Mouse (Mus musculus): ENCODE results near the gene Oxa1l.
A peak's percentile ranks its signal among the peaks of the same experiment; 100 is the strongest.
"Not testable (repeated sequence)": the region's sequence is repeated elsewhere in the genome, so short reads cannot be mapped to it uniquely, and the experiment has no call there.

Oxa1l gene

DNA sequence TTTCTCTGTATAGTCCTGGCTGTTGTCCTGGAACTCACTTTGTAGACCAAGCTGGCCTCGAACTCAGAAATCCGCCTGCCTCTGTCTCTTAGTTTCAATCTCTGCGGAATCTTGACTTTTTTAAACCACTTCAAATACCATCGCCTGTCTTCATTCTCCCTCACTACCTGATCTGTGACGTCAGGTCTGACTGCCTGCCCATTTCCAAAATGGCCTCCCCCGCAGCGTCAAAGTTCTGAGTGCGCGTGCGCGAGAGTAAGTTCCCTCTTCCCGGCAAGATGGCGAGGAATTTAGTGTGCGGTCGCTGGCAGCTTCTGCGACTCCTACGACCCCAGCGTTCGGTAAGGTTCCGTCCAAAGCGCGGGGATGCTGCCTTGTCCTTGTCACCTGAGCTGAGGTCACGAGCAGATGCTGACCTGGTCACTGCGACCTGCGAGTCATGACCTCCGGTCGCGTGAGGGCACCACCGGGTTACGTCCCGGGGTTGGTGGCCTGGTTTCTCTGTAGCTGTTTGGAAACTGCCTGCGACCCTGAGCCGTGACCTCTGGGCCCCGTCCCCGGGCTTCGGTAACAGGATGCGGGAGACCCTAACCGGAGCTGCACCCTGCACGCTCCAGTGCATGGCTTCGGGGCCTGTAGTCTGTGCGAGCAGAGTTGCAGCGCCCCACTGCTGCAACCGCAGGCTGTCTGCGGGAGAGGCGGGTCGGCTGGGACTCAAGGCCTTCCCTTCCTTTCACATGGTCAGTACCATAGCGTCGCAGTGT lies at the start of gene Oxa1l:
Gene Oxa1l, plus strand, starts transcription at position 258 of the 764 bp plus-strand sequence.
- peak; percentile 96 for DNase-seq (ENCODE audit: low spot score)

DNA sequence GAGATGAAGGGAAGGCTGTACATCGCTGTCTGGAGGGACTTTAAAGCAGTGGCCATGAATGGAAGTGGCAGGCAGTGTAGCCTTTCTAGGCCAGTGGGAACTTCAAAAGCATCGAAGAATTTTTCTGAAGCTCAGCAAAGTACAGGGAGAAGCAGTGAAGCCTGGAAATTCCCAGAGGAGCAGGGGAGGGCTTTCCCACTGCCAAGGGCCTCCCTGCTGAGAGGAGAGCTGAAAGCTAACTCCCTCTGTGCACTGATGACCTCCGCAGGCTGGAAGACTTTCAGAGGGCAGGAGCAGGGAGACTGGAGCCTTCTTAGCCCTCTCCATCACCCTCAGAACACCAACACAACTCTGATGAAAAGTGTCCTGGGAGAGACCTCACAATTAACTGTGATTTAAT lies 48.9 kb upstream of the Oxa1l start:
- no peak for DNase-seq (ENCODE audit: low spot score)

DNA sequence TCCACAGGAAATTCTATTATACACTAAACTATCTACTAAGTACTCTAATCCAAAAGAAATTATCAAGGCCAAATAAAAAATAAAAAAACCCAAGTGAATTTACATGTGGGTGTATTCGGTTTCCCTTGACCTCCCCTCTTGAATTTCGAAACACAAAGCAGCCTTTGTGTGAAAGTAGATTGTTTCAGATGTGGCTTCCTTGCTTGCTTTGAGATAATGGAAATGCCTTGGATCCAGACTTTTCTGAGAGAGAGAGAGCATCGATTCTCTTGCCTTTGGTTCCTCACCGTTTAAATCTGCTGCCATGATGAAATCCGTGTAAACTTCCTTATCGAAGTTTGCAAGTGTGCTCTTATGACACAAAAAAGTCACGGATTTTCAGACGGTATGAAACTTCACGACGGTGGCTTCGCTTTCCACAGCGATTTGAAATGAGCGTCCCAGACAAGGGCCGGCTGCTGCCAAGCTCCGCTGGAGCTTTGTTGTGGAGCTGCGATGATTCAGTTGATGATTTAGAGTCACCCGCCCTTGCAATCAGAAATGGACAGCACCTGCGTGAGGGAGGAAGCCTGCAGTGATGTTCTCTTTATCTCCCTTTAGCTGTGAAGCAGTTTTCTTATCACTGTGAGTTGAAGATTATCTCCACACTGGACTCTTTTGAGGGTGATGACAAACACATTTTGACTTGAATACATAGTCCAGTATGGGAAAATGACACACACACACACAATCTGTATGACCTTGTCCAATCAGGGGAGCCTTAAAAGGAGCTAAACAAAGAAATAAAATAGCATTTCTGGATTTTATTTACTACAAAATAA lies 38.9 kb upstream of the Oxa1l start:
- DNase-seq (ENCODE audit: low spot score), result no peak

DNA sequence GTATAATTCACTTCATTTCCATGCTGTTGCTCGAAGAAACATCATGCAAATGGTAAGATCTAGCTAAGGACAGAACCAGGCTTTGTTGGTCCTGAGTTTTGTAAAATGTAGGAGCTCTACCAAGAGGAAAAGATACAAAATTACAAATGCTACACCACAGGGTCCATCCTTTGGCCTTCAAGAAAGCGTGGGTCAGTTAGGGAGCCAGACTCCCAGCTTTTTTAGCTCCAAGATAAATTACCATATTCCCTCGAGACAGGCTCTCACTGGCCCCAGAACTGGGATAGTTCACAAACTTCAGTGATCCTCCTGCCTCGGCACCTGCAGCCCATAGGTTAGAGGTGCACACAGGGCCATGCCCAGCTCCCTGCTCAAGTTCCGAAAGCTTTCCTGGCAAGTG lies 36.1 kb upstream of the Oxa1l start:
- no peak for DNase-seq (ENCODE audit: low spot score)

DNA sequence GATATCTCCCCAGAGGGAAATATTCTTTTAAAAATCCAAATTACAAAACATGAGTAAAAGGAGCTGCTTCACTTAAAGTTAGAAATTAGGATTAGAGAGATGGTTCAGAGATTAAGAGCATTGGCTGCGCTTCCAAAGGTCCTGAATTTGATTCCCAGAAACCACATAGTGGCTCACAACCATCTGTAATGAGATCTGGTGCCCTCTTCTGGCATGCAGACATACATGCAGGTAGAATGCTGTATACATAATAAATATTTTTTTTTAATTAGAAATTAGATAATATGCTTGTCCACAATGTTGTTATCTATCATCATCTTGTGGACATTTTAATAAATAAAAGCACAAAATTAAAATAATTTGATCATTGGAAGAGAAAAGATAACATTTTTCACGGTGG lies 32.1 kb upstream of the Oxa1l start:
- no peak for DNase-seq (ENCODE audit: low spot score)

DNA sequence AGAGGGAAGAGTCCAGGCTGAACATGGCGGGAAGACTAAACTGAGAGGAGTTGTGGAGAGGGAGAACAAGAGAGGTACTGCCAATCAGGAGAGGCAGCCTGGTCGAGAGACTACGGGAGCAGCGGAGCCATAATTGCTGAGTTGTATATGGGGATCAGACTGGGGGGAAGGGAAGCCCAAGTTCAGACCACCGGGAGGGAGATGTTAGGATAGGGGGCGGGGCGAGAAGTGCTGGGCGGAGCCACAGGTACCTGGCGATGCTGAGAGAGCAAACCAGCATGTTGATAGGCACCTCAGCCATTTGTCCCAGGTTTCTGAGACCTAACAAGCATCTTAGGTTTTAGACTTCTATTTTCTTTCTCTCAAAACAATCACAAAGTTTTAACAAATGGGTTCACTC lies 31.4 kb upstream of the Oxa1l start:
- DNase-seq (ENCODE audit: low spot score), result no peak

DNA sequence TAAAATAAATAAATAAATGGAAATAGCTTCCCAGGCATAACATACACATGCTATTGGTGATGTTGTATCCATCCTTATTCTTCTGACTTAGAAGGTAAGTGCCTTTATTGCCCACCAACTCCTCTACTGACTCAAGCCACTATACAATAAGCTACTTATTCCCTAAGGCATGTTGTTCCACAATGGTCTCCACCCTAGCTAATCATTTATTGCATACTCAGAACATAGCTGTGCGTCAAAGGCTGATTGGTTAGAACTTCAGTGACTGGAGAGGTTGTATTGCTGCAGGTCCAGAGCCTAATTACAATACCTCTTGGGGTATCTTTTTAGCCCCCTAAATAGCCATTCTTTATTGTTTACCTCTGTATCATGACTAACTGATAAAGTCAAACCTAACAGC lies 29.5 kb upstream of the Oxa1l start:
- DNase-seq (ENCODE audit: low spot score), result no peak

DNA sequence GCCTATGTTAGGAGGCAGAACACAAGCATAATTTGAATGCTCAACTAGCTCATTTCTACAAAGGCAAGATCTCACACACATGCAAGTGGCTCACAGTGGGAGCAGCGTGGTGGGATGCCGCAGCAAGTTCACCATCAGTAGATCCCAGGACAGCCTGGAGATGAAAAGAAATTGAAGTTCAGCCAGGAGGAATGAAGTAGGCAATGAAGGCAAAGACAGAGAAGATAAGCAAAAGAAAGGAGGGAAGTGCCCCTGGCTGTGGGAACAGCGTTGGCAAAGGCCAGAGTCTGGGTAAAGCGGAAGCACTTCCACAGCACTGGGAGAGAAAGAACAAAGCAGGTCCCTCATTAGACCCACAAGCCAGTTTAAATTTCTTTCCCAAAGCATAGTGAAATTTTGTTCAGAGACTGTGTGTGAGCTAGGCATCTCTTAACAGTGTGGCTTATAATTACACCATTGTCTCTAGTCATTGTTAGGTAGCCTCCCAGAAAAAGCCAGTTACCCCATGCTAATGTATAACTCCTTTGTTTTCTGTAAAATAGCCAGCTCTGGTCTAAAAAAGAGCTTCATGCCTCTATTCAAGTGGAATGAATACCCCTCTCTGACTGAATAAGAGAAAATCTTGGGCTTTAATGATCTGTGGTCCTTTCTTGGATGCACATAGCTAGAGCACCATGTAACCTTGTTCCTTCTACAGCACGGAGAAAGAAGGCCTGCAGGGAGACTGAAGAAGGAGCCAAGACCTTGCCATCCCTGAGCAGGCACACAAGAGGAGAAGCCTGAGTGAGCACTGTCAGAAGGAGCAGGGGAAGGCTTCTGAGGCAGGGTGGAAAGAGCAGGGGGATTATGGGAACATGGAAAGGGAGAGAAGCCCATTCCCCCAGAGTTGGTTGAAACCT lies 28.2 kb upstream of the Oxa1l start:
- no peak for DNase-seq (ENCODE audit: low spot score)

DNA sequence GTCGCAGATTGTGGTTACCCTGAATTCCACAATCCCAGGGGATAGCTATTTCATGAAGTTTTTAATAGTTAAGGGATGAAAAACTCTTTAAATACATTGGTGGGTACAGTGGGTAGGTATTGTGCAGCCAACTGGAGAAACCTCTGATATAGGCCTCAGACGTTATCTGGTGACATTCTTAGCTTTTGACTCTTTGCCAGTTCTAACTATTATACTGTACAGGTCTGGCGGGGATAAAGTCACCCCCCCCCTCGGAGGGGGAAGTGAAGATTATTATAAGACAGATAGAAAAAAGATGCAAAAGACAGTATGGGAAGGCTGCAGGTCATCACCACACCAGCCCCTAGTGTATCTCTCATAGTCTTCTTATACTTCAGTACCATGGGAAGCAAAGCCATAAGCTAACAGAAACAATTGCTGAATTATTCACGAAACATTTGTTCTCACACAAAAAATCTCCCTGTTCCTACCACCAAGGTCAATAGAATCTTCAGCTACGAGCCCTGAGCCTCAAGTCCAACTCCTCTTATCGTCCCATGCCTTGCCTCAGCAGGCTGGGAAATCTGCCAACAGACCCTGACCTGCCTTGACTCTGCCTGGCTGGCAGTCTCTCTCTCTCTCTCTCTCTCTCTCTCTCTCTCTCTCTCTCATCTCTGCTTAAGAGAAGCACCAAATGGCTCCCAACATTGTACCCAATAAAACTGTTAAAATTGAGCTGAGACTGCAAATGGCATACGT lies 27.0 kb upstream of the Oxa1l start:
- no peak for DNase-seq (ENCODE audit: low spot score)

DNA sequence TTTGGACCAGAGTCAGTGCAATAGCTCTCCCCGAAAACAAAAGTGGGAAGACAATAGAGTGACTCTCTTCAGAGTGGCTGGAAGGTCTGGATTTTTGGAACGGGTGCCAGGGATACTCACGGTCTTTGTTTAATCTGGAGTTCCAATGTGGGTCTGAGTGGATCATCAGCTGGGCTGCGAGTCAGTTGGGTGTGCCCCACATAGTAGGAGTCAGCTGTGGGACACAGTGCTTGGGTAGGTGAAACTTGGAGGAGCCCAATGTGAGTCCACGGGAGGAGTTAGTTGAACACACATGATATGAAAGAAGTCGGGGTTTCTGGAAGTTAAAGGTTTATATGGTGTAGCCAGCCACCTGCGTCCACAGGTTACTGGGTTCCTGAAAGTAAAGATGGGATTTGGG lies 19.8 kb upstream of the Oxa1l start:
- DNase-seq (ENCODE audit: low spot score), result no peak

DNA sequence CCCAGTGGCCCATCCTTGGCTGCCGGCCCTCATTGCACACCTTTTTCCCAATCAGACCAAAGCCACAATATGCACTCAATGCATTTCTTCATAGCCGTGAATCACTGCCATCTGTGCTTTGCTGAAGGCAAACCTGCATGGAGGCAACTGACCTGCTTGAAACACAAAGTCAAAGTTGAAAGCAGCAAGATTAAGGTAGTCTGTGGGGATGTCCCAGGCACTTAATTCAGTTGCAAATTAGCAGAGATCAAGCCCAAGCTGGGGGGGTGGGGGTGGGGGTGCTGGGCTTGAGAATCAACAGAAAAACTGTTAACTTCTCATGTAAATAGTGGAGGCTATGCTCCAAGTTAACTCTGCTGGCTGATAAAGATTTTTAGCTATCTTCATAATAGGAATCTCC lies 18.8 kb upstream of the Oxa1l start:
- DNase-seq (ENCODE audit: low spot score), result not testable (repeated sequence)

DNA sequence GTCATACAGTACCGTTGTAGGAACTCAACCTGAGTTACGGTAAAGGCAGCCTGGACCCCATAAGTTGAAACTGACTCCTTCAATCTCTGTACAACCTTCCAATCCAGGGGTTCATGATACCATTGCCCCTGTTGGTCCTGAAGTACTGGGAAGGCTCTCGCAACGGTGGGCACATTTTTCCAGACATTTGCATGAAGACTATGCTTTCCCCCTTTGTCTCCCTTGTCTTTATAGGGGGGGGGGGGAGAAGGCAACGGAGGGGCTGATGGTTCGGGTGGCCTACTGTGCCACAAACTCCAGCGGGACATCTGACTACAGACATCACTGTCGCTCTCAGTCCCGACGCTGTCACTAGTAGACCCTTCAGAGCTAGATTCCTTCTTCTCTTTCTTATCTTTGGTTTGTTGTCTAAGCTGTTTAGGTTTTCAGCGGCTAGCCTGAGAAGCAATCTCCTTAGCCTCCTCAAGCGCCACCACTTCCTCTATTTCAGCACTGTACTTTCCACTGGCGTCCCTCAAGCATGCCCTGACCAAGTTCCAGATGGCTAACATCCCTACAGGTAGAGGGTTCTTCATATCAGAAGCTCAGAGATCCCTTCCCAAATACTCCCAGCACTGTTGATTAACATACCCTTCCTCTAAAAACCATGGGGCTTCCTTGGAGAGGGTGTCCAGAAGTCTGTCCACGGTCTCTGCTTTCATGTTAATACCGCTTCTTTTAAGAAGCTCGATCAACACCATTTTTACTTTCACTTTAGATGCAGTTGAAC lies 9.7 kb upstream of the Oxa1l start:
- DNase-seq (ENCODE audit: low spot score), result not testable (repeated sequence)

DNA sequence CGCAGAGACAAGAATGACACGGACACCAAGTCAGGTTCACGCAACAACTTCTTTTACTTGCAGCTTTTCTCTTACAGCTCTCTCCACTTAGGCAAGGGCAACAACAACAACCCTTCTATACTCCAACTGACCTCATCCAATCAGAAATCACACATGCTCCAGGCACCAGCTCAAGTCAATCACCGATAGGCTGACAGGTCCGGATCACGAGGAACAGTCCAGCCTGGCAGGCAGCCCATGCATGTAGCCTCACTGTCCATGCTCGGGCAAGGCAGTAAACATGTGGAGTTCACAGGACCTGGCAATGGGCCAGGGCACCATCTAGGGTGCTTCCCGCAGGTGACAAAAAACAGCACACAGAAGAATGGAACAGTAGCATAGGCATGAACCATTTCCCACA lies 8.3 kb upstream of the Oxa1l start:
- DNase-seq (ENCODE audit: low spot score), result no peak

DNA sequence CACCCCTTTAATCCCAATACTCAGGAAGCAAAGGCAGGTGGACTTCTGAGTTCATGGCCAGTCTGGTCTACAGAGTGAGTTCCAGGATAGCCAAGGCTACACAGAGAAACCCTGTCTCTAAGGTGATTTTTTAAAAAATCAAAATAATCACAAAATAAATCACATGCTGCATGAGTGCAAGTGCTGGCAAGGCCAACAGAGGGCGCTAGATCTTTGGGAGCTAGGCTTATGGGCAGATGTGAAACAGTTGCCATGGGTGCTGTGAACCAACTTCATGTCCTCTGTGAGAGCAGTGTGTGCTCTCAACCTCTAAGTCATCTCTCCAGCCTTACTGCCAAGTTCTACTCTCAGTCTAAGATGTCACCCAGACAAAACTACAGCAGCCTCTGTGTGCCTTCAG lies 6.2 kb upstream of the Oxa1l start:
- no peak for DNase-seq (ENCODE audit: low spot score)

DNA sequence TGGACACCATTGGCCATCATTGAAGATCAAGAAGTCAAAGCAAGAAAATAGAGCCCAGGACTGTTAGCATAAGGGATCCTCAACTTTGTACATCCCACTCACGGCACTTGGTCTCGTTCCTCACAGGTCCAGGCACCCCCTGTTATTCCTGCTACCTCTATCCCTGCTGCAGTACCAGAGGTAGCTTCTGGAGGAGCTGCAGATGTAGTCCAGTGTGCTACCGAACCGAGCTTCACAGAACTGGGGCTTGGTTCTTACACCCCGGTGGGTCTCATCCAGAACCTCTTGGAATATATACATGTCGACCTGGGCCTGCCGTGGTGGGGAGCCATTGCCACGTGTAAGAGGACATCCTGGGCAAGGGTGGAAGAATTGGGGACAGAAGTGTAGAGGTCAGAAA lies 2.5 kb downstream of the Oxa1l start:
- DNase-seq (ENCODE audit: low spot score), result no peak

DNA sequence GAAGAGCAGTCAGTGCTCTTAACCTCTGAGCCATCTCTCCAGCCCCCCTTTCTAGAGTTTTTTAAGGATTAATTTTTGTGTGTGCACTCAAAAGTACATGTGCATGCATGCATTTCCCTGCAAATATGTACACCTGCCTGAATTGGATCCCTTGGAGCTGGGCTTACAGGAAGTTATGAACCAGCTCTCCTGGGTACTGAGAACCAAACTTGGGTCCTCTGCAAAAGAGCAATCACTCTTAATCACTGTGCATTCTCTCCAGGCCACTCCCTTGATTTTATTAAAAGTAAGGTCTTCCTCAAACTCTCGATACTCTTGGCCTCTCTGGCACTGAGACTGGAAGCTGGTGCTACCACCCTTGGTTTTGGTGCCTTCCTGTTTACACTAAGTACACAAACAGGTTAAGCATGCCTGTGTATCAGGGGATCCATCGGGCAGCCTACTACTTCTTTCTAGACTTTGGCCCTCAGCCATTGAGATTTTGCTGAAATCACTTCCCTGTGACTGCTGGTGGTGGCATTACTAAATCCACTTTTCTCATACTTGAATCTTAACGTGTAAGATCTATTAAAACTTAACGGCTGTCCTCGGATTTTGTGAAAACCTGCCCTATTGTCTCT lies 4.5 kb downstream of the Oxa1l start:
- DNase-seq (ENCODE audit: low spot score), result no peak

DNA sequence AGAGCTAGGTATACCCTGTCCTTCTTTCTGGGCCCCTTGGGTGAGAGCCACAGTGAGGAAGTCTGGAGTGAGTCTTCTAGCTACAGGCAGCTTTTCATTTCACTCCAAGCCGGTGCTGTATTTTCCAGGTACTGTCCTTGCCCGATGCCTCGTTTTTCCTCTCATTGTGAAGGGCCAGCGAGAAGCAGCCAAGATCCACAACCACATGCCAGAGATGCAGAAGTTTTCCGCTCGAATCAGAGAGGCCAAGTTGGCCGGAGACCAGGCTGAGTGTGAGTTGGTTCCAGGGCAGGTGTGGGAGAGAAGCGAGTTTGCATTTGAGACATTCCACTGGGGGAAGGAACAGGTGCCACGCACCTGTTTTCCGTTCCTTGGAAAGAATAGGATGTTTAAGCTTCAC lies 5.9 kb downstream of the Oxa1l start:
- no peak for DNase-seq (ENCODE audit: low spot score)

DNA sequence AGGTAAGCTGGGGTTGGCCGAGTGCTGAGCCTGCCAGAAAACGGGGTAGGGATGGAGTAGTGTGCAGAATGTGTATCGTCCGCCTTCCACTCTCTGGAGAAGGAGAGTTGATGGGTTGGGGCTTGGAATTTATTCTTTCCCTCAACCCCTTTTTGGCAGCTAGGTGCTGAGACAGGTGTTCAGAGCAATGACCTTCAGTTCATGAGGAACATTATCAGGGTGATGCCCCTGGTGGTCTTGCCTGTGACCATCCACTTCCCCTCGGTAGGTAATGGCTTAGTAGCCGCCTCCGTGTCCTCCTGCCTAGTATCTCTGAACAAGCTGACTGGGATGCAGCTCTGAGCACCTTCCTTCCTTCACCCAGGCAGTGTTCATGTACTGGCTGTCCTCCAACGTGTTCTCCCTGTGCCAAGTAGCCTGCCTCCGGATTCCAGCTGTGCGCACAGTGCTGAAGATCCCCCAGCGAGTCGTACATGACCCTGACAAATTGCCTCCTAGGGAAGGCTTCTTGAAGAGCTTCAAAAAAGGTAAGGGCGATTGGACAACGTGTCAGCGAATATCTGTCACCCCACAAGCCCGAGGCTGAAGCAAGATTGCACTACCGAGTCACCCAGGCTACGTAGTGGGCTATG lies 6.9 kb downstream of the Oxa1l start:
- DNase-seq (ENCODE audit: low spot score), result no peak

DNA sequence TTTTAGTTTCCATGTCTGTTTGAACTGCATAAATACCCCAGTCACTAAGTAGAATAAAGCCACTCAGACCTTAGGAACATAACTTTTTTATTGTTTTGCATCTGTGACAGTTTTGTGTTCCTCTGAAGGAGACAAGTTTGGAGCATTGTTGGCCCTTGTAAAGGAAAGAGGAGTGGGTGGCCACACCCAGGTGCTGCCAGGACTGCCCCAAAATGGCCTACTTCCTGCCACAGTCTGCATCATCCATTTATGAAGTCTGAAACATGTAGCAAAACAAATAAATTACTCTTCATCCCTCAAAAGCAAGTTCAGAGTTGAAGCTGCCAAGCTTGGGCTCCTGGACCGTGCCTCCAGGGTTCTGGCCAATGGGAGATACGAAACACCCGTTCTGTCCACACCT lies 8.7 kb downstream of the Oxa1l start:
- DNase-seq (ENCODE audit: low spot score), result no peak

DNA sequence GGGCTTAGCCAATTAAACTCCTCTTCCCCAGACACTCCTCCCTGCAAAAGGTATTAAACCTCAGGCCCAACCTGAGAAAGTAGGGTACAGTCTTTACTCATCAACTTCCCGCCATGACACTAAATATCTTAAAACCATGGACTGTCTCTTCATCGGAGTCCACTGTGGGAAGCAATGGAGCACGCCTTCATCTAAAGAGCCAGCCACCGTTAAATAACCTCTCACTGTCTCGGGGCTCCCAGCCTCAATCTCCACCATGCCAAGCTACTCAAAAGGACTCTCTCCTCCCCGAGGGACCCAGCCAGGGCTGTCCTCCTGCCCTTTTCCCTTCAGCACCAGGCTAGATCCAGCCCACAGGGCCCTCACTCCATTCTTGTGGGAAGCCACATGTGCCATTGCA lies 10.0 kb downstream of the Oxa1l start:
- no peak for DNase-seq (ENCODE audit: low spot score)

Data from ovary, postnatal 14 days (tissue).